Mouse (Mus musculus) forebrain, embryonic 11.5 days (tissue): Measurements from ENCODE around the gene Zfp362. TPM values are rescaled to one million over a fixed set of nuclear protein-coding genes. Genes with fewer than 3 reads are reported as not detected.

ENCODE experiments used
- ATAC-seq: fragments of 200-750 bp; cut with Nextera tagmentation; replicated peaks from 2 replicates; pipeline ENCODE4 v1.8.0; 2017; ENCODE audit warnings: moderate TSS enrichment; ENCODE audit not compliant: low FRiP score
- DNase-seq: peaks from one replicate; pipeline ENCODE4 v3.0.0-alpha.2; 2017; ENCODE audit warnings: low spot score
- H3K27ac ChIP-seq: fragments of 300-500 bp; sonication (generic); 2 replicates; pipeline ENCODE4 v1.5.1; 2014; ENCODE audit warnings: low read depth, low read length
- H3K27me3 ChIP-seq: fragments of 300-500 bp; sonication (generic); 2 replicates; pipeline ENCODE4 v1.6.1; 2014; ENCODE audit warnings: mild to moderate bottlenecking, low read length, mixed read lengths; ENCODE audit not compliant: control insufficient read depth, insufficient read depth
- H3K36me3 ChIP-seq: fragments of 300-500 bp; sonication (generic); 2 replicates; pipeline ENCODE4 v1.6.1; 2014; ENCODE audit warnings: mild to moderate bottlenecking, low read length, moderate library complexity, mixed read lengths; ENCODE audit not compliant: control insufficient read depth, insufficient read depth
- H3K4me1 ChIP-seq: fragments of 300-500 bp; sonication (generic); replicated peaks from 2 replicates; pipeline ENCODE4 v1.6.1; 2014; ENCODE audit warnings: low read length, mixed read lengths; ENCODE audit not compliant: control insufficient read depth, insufficient read depth
- H3K4me2 ChIP-seq: fragments of 300-500 bp; sonication (generic); 2 replicates; pipeline ENCODE4 v1.6.1; 2014; ENCODE audit warnings: low read depth, mild to moderate bottlenecking, low read length, moderate library complexity, mixed read lengths; ENCODE audit not compliant: severe bottlenecking
- H3K4me3 ChIP-seq: fragments of 300-500 bp; sonication (generic); 2 replicates; pipeline ENCODE4 v1.5.1; 2014; ENCODE audit warnings: low read depth, low read length
- H3K9ac ChIP-seq: fragments of 300-500 bp; sonication (generic); 2 replicates; pipeline ENCODE4 v1.6.1; 2014; ENCODE audit warnings: low read length
- H3K9me3 ChIP-seq: fragments of 300-500 bp; sonication (generic); 2 replicates; pipeline ENCODE4 v1.6.1; 2016; ENCODE audit warnings: low read length, mixed read lengths; ENCODE audit not compliant: control insufficient read depth
- WGBS: fragments of 180-500 bp; shearing (Covaris S2); extraction: QIAGEN DNeasy Blood & Tissue Kit; methylation state at CpG from one replicate; pipeline ENCODE4 v1.1.7; 2014; 5-methylcytosine and 5-hydroxymethylcytosine counted together
- polyA plus RNA-seq: library from polyadenylated mRNA; unstranded; fragments of >200 nt; fragmentation: Nextera tagmentation; extraction: Ambion mirVana; gene quantifications from 2 replicates; pipeline ENCODE4 v1.2.1, GENCODE M21; 2014

Gene Zfp362
- polyA plus RNA-seq, 1 experiment from 2014 or later: 55.2 TPM

DNA sequence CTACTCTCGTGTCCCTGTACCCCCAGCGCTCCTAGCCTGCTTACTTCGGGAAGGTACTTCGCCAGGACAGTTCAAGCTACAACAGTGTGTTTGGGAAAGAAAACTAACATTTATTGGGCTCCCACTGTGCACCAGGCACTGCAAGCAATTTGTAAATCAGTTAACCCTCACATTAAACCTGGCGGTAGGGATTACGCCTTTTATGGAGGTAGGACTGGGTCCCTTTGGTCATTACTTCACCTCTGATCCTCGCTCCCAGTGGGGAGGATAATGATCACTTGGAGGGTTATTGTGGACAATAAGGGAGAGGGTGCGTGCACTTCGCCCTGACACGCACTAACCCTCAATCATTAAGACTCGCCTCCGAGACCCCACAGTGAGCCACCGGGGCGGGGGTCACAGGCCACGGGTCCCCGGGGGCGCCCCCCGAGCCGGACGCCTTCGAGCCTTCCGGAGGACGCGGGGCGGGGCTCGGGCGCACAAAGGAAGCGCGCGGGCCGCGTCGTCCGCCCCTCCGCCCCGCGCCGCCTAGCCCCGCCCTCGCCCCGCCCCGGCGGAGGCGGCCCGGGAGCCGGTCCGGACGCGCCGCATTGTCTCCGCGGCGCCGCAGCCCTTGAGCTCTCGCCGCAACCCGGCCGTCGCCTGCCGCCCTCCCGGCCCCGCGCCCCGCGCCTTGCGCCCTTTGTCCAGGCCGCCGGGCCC is 78.7 kb downstream of the Zfp362 start:
- Histone ChIP-seq H3K27ac (peak overlapping the region; percentile 85), H3K4me1 (peaks cover 23% of the 10 kb centered on the region), H3K9ac (peak overlapping the region; percentile 100), H3K36me3 (no peaks in the 10 kb centered on the region), H3K4me3 (peak overlapping the region; percentile 100), H3K4me2 (peak overlapping the region; percentile 97), H3K9me3 (no peaks in the 10 kb centered on the region), H3K27me3 (no peaks in the 10 kb centered on the region)
- peak; percentile 93 for ATAC-seq
- WGBS: 4% methylated on average over 31 of the region's 68 CpGs
- peak; percentile 89 for DNase-seq

DNA sequence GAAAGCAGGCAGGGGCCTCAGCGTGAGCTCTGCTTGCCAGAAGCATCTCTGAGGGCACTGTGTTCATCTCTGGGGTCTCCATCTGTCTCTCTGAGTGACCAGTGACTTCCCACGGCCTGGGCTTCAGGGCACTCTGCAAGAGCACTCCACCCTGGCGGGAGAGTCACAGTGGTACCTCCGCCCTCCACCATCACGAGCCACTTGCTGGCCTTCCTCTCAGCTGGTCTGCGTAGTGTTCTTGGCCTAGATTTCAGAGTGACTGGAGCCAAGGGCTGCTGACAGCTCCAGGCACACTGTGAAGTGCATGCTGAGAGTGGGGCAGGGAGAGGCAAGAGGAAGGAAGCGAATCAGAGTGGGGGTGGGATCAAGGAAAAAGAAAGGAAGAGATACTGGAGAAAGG is 81.8 kb downstream of the Zfp362 start:
- no peak overlapping the region for H3K4me3 ChIP-seq
- H3K27ac ChIP-seq: no peak overlapping the region
- no peak overlapping the region for H3K9ac ChIP-seq
- H3K36me3 ChIP-seq: no peaks in the 10 kb centered on the region
- peak; percentile 47 for DNase-seq
- WGBS: 75% methylated on average over 7 of the region's 7 CpGs
- no peaks in the 10 kb centered on the region for H3K9me3 ChIP-seq
- peaks cover 34% of the 10 kb centered on the region for H3K4me1 ChIP-seq
- no peak overlapping the region for H3K4me2 ChIP-seq
- H3K27me3 ChIP-seq: no peaks in the 10 kb centered on the region
- no peak for ATAC-seq

- no peak overlapping the region for H3K4me3 ChIP-seq
- H3K9ac ChIP-seq: no peak overlapping the region
- no peak overlapping the region for H3K27ac ChIP-seq
- WGBS: 82% methylated on average over 13 of the region's 13 CpGs
- DNase-seq: peak; percentile 38
- no peaks in the 10 kb centered on the region for H3K36me3 ChIP-seq
- no peaks in the 10 kb centered on the region for H3K9me3 ChIP-seq
- no peak overlapping the region for H3K4me2 ChIP-seq
- H3K4me1 ChIP-seq: peaks cover 37% of the 10 kb centered on the region
- no peak for ATAC-seq
- H3K27me3 ChIP-seq: no peaks in the 10 kb centered on the region
Observed at GRCm38 (mm10) chr4:128723431-128723830, 82.4 kb downstream of the Zfp362 start.

Other genes with a start within 250 kb of the Zfp362 start
- 5.4 and 6.9 TPM in 2 replicates for gene Zscan20, start 195.9 kb downstream of the Zfp362 start, polyA plus RNA-seq
- 0.35 and 0.75 TPM in 2 replicates for gene Tlr12, start 187.4 kb downstream of the Zfp362 start, polyA plus RNA-seq
- gene Phc2, start 151.3 kb downstream of the Zfp362 start, polyA plus RNA-seq: 133 and 144 TPM in 2 replicates
- gene A3galt2, start 50.7 kb downstream of the Zfp362 start, polyA plus RNA-seq: 0.56 TPM in 2 replicates
- gene Trim62, start 77.5 kb upstream of the Zfp362 start, polyA plus RNA-seq: 9.4 and 11.0 TPM in 2 replicates
- gene Azin2, start 156.4 kb upstream of the Zfp362 start, polyA plus RNA-seq: 11.5 TPM in 2 replicates
- 173 and 174 TPM in 2 replicates for gene Ak2, start 185.9 kb upstream of the Zfp362 start, polyA plus RNA-seq